Comparison of ENCODE assay signal across 8 mouse cellular contexts in genomic region chr10:128083688-128084087, GRCm38 (mm10). TPM values are rescaled to one million over a fixed set of nuclear protein-coding genes. Genes with fewer than 3 reads are reported as not detected.
DNase-seq lines count a peak whose midpoint lies in the region; ATAC-seq lines count a peak whose summit lies in the region.

No protein-coding gene starts in this region.

- H3K4me1 ChIP-seq in kidney, embryonic 15.5 days = peaks cover 35% of the 10 kb centered on the region
- H3K4me1 ChIP-seq in midbrain, embryonic 11.5 days (ENCODE audit: control insufficient read depth, insufficient read depth, low read length) = peaks cover 12% of the 10 kb centered on the region

- peak overlapping the region; percentile 88 for H3K27ac ChIP-seq in kidney, embryonic 15.5 days
- H3K27ac ChIP-seq in midbrain, embryonic 11.5 days (ENCODE audit: low read depth, low read length) = peak overlapping the region; percentile 26; the same call in 1 of the 2 replicates

- H3K27me3 ChIP-seq in kidney, embryonic 15.5 days = no peaks in the 10 kb centered on the region
- H3K27me3 ChIP-seq in midbrain, embryonic 11.5 days (ENCODE audit: control insufficient read depth, insufficient read depth, low read length) = no peaks in the 10 kb centered on the region

- peak overlapping the region; percentile 99 for H3K9ac ChIP-seq in kidney, embryonic 15.5 days
- peak overlapping the region; percentile 97 for H3K9ac ChIP-seq in midbrain, embryonic 11.5 days (ENCODE audit: low read length)

- peak; percentile 39 to 50 for DNase-seq in adrenal gland, adult 18-20 months (ENCODE audit: low spot score in 2 of 2)
- DNase-seq in adrenal gland, postnatal 4 days (ENCODE audit: low spot score in 2 of 2) = no peak
- peak; percentile 15 for DNase-seq in right cerebral cortex, postnatal 14 days
- no peak for DNase-seq in right cerebral cortex, postnatal 36 days (ENCODE audit: low spot score in 2 of 2)
- DNase-seq in midbrain, embryonic 11.5 days (ENCODE audit: low spot score, missing footprints) = peak; percentile 89

- H3K36me3 ChIP-seq in kidney, embryonic 15.5 days = peaks cover 46% of the 10 kb centered on the region
- peaks cover 27% of the 10 kb centered on the region for H3K36me3 ChIP-seq in midbrain, embryonic 11.5 days (ENCODE audit: control insufficient read depth, insufficient read depth, low read length)

- H3K4me3 ChIP-seq in kidney, embryonic 15.5 days (replicated peaks) = peak overlapping the region; percentile 98
- H3K4me3 ChIP-seq in midbrain, embryonic 11.5 days (ENCODE audit: low read depth, low read length) = peak overlapping the region; percentile 99

- ATAC-seq in erythroid progenitor cell, adult 5-6 weeks (replicated peaks; ENCODE audit: low FRiP score, poor library complexity, severe bottlenecking) = peak; percentile 10; the same call in 1 of the 2 replicates
- ATAC-seq in kidney, embryonic 15.5 days (replicated peaks; ENCODE audit: low FRiP score) = no peak
- peak; percentile 1; the same call in 1 of the 2 replicates for ATAC-seq in midbrain, embryonic 11.5 days (ENCODE audit: low FRiP score)
- no peak for ATAC-seq in monocyte, adult 5-6 weeks (replicated peaks; ENCODE audit: insufficient number of reproducible peaks, low FRiP score, low TSS enrichment, poor library complexity, severe bottlenecking)

- H3K9me3 ChIP-seq in kidney, embryonic 15.5 days (replicated peaks) = no peaks in the 10 kb centered on the region
- H3K9me3 ChIP-seq in midbrain, embryonic 11.5 days (ENCODE audit: control insufficient read depth, low read length) = no peaks in the 10 kb centered on the region

- under 1% methylated on average over 22 of the region's 22 CpGs for WGBS in kidney, embryonic 15.5 days
- WGBS in midbrain, embryonic 11.5 days = under 1% methylated on average over 22 of the region's 22 CpGs

- peak overlapping the region; percentile 63 for H3K4me2 ChIP-seq in kidney, embryonic 15.5 days
- peak overlapping the region; percentile 96 for H3K4me2 ChIP-seq in midbrain, embryonic 11.5 days

RNA-seq across cellular contexts. Expression of gene Atp5b, which starts 0.6 kb away (rescaled TPM):
- total RNA-seq in adrenal gland, adult 18-20 months (2021) = 1,000 to 10,000 TPM; 2,783 to 4,328 TPM
- 1,000 to 10,000 TPM; 2,157 to 2,362 TPM for total RNA-seq in adrenal gland, postnatal 4 days (2021)
- 755 and 881 TPM in 2 replicates for total RNA-seq in erythroid progenitor cell, adult 5-6 weeks (2015; ENCODE audit: low replicate concordance)
- 598 and 1,019 TPM in 2 replicates for total RNA-seq in erythroid progenitor cell, adult 5-6 weeks (2017; ENCODE audit: low replicate concordance)
- 2,850 and 2,855 TPM in 2 replicates for polyA plus RNA-seq in kidney, embryonic 15.5 days (2015; fragmentation: Nextera tagmentation; extraction: Ambion mirVana)
- 2,316 and 2,383 TPM in 2 replicates for polyA plus RNA-seq in midbrain, embryonic 11.5 days (2014; fragmentation: Nextera tagmentation; extraction: Ambion mirVana)
- total RNA-seq in monocyte, adult 5-6 weeks (2017) = 601 to 762 TPM (median 711 TPM) in 3 replicates

RNA-seq across cellular contexts. Expression of gene Baz2a, which starts 7.7 kb away (rescaled TPM):
- 10 to 100 TPM; 35.6 to 45.3 TPM for total RNA-seq in adrenal gland, adult 18-20 months (2021)
- total RNA-seq in adrenal gland, postnatal 4 days (2021) = 10 to 100 TPM; 70.6 to 72.2 TPM
- total RNA-seq in erythroid progenitor cell, adult 5-6 weeks (2015; ENCODE audit: low replicate concordance) = 89.4 and 109 TPM in 2 replicates
- 87.9 and 88.6 TPM in 2 replicates for total RNA-seq in erythroid progenitor cell, adult 5-6 weeks (2017; ENCODE audit: low replicate concordance)
- polyA plus RNA-seq in kidney, embryonic 15.5 days (2015; fragmentation: Nextera tagmentation; extraction: Ambion mirVana) = 12.7 and 14.2 TPM in 2 replicates
- 20.2 and 21.0 TPM in 2 replicates for polyA plus RNA-seq in midbrain, embryonic 11.5 days (2014; fragmentation: Nextera tagmentation; extraction: Ambion mirVana)
- 36.8 to 80.0 TPM (median 45.1 TPM) in 3 replicates for total RNA-seq in monocyte, adult 5-6 weeks (2017)

RNA-seq across cellular contexts. Expression of gene Ptges3, which starts 24.9 kb away (rescaled TPM):
- total RNA-seq in adrenal gland, adult 18-20 months (2021) = 100 to 1,000 TPM; 228 to 248 TPM
- 100 to 1,000 TPM; 152 to 160 TPM for total RNA-seq in adrenal gland, postnatal 4 days (2021)
- 84.0 and 85.9 TPM in 2 replicates for total RNA-seq in erythroid progenitor cell, adult 5-6 weeks (2015; ENCODE audit: low replicate concordance)
- total RNA-seq in erythroid progenitor cell, adult 5-6 weeks (2017; ENCODE audit: low replicate concordance) = 87.1 and 111 TPM in 2 replicates
- polyA plus RNA-seq in kidney, embryonic 15.5 days (2015; fragmentation: Nextera tagmentation; extraction: Ambion mirVana) = 493 and 571 TPM in 2 replicates
- polyA plus RNA-seq in midbrain, embryonic 11.5 days (2014; fragmentation: Nextera tagmentation; extraction: Ambion mirVana) = 686 and 692 TPM in 2 replicates
- 122 to 160 TPM (median 144 TPM) in 3 replicates for total RNA-seq in monocyte, adult 5-6 weeks (2017)

RNA-seq across cellular contexts. Expression of gene Naca, which starts 48.3 kb away (rescaled TPM):
- total RNA-seq in adrenal gland, adult 18-20 months (2021) = 100 to 1,000 TPM; 612 to 654 TPM
- 100 to 1,000 TPM; 823 to 829 TPM for total RNA-seq in adrenal gland, postnatal 4 days (2021)
- 228 and 341 TPM in 2 replicates for total RNA-seq in erythroid progenitor cell, adult 5-6 weeks (2015; ENCODE audit: low replicate concordance)
- 391 and 449 TPM in 2 replicates for total RNA-seq in erythroid progenitor cell, adult 5-6 weeks (2017; ENCODE audit: low replicate concordance)
- polyA plus RNA-seq in kidney, embryonic 15.5 days (2015; fragmentation: Nextera tagmentation; extraction: Ambion mirVana) = 838 and 886 TPM in 2 replicates
- 915 and 936 TPM in 2 replicates for polyA plus RNA-seq in midbrain, embryonic 11.5 days (2014; fragmentation: Nextera tagmentation; extraction: Ambion mirVana)
- total RNA-seq in monocyte, adult 5-6 weeks (2017) = 950 to 1,122 TPM (median 1,063 TPM) in 3 replicates

Comparison
In these comparisons a context has a peak if more than half of its experiments do, and no peak if none do; other contexts are left out.
1. DNase-seq: peak in adrenal gland, adult 18-20 months (2 of 2), right cerebral cortex, postnatal 14 days (single experiment) and midbrain, embryonic 11.5 days (single experiment); none in adrenal gland, postnatal 4 days (0 of 2) and right cerebral cortex, postnatal 36 days (0 of 2).
2. ATAC-seq: peak in erythroid progenitor cell, adult 5-6 weeks (single experiment) and midbrain, embryonic 11.5 days (single experiment); none in kidney, embryonic 15.5 days (single experiment) and monocyte, adult 5-6 weeks (single experiment).